Mouse (Mus musculus) bone marrow, adult 2 months (tissue): ENCODE results near the gene Olfr1015.

Experiments used
- CTCF ChIP-seq: fragments of 200-500 bp; IDR thresholded peaks from 2 replicates; pipeline ENCODE4 v1.5.1; 2011; ENCODE audit warnings: low read length, control low read depth; ENCODE audit not compliant: control insufficient read depth, insufficient read depth
- POLR2A ChIP-seq: fragments of 200-500 bp; IDR thresholded peaks from 2 replicates; pipeline ENCODE4 v1.6.1; 2011; ENCODE audit warnings: low read depth, mild to moderate bottlenecking, control low read depth, low read length, borderline replicate concordance; ENCODE audit not compliant: control insufficient read depth

- no peak for TF ChIP-seq CTCF
- TF ChIP-seq POLR2A, result no peak
Observed at GRCm38 (mm10) chr2:85766798-85767197, 15.0 kb upstream of the Olfr1015 start, which contains the start of gene Olfr1013.
